Mouse (Mus musculus): Measurements from ENCODE around the gene Rps25.

Rps25 gene

GRCm38 (mm10) chr9:44457035-44457742, 50.2 kb downstream of the Rps25 start:
- no peak for DNase-seq

Data from lung, adult 18-20 months (tissue).